Mouse (Mus musculus) lung, postnatal 0 days (tissue): ENCODE measurements around the gene P2ry2. TPM values are rescaled to one million over a fixed set of nuclear protein-coding genes. Genes with fewer than 3 reads are reported as not detected.
A peak's percentile ranks its signal among the peaks of the same experiment; 100 is the strongest.

Experiments
- ATAC-seq: fragments of 200-750 bp; cut with Nextera tagmentation; 2 replicates; pipeline ENCODE4 v1.8.0; 2017; ENCODE audit warnings: moderate library complexity
- DNase-seq: peaks from one replicate; pipeline ENCODE4 v3.0.0-alpha.2; 2016; ENCODE audit warnings: low spot score
- H3K27ac ChIP-seq: fragments of 300-500 bp; sonication (generic); 2 replicates; pipeline ENCODE4 v1.5.1; 2014; ENCODE audit warnings: antibody characterized with exemption, mild to moderate bottlenecking, low read length, mixed read lengths
- H3K27me3 ChIP-seq: fragments of 300-500 bp; sonication (generic); replicated peaks from 2 replicates; pipeline ENCODE4 v1.6.1; 2014; ENCODE audit warnings: low read length, mixed read lengths; ENCODE audit not compliant: insufficient read depth
- H3K36me3 ChIP-seq: fragments of 300-500 bp; sonication (generic); 2 replicates; pipeline ENCODE4 v1.6.1; 2014; ENCODE audit warnings: low read length, mixed read lengths; ENCODE audit not compliant: insufficient read depth
- H3K4me1 ChIP-seq: fragments of 300-500 bp; sonication (generic); 2 replicates; pipeline ENCODE4 v1.6.1; 2014; ENCODE audit warnings: antibody characterized with exemption, low read depth, low read length, mixed read lengths; ENCODE audit not compliant: insufficient read depth
- H3K4me2 ChIP-seq: fragments of 300-500 bp; sonication (generic); replicated peaks from 2 replicates; pipeline ENCODE4 v1.6.1; 2014; ENCODE audit warnings: low read depth, mild to moderate bottlenecking, low read length, moderate library complexity, mixed read lengths
- H3K4me3 ChIP-seq: fragments of 300-500 bp; sonication (generic); 2 replicates; pipeline ENCODE4 v1.5.1; 2014; ENCODE audit warnings: low read depth, low read length
- H3K9ac ChIP-seq: fragments of 300-500 bp; sonication (generic); replicated peaks from 2 replicates; pipeline ENCODE4 v1.6.1; 2014; ENCODE audit warnings: low read depth, mild to moderate bottlenecking
- H3K9me3 ChIP-seq: fragments of 300-500 bp; sonication (generic); 2 replicates; pipeline ENCODE4 v1.6.1; 2016; ENCODE audit warnings: low read length, mixed read lengths
- CTCF ChIP-seq: IDR thresholded peaks from 2 replicates; pipeline ENCODE4 v1.5.1; 2016; ENCODE audit warnings: antibody characterized with exemption, mild to moderate bottlenecking
- EP300 ChIP-seq: IDR thresholded peaks from 2 replicates; pipeline ENCODE4 v1.6.1; 2016; ENCODE audit warnings: antibody characterized with exemption, mild to moderate bottlenecking, control low read depth
- WGBS: fragments of 180-500 bp; shearing (Covaris S2); extraction: QIAGEN DNeasy Blood & Tissue Kit; methylation state at CpG from one replicate; pipeline ENCODE4 v1.1.7; 2014; 5-methylcytosine and 5-hydroxymethylcytosine counted together
- polyA plus RNA-seq: library from polyadenylated mRNA; unstranded; fragments of >200 nt; fragmentation: Nextera tagmentation; extraction: Ambion mirVana; gene quantifications from 2 replicates; pipeline ENCODE4 v1.2.1, GENCODE M21; 2015

The P2ry2 gene
- polyA plus RNA-seq, 1 experiment from 2014 or later: 11.6 TPM

DNA sequence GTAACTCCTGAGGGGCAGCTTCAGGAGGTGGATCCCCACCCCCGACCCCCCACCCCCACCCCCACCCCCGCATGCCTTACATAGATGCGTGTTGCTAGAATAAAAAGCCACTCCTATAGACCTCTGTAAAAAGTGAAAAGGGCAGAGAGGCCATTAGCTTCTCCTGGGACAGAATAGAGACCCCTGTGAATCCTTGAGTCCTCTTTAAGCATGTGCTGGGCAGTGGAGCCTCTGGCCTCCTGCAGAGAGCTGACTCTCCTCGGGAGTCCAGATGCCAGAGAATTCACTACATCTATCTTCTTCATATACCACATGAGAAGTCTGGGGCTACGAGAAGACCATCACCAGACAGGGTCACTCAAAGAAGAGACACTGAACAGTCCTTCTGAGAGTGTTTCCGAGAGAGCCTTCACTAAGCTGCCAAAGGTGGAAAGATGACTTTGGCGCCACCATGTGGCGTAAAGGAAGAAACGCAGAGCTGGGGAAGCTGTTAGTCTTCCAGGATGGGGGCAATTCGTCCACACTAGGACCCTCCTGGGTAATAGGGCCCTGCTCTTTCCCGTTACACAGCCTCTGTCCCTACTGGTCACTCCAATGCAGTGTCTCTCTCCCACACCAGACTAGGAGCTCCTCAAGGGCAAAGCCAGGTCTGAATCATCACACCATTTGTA lies 39.0 kb upstream of the P2ry2 start:
- H3K9me3 ChIP-seq: no peaks in the 10 kb centered on the region
- 0 out of 2 replicates have a peak overlapping the region, but pooled peaks have one; percentile 9 for H3K4me2 ChIP-seq
- WGBS: 11% methylated on average over 11 of the region's 11 CpGs
- no peaks in the 10 kb centered on the region for H3K36me3 ChIP-seq
- no peak overlapping the region for H3K4me3 ChIP-seq
- no peak overlapping the region for H3K9ac ChIP-seq
- peak; percentile 90 for DNase-seq
- peak; percentile 71 for ATAC-seq
- no peaks in the 10 kb centered on the region for H3K4me1 ChIP-seq
- H3K27ac ChIP-seq: peak overlapping the region; percentile 83
- H3K27me3 ChIP-seq: no peaks in the 10 kb centered on the region
- TF ChIP-seq EP300 (no peak), CTCF (peak; percentile 96)

DNA sequence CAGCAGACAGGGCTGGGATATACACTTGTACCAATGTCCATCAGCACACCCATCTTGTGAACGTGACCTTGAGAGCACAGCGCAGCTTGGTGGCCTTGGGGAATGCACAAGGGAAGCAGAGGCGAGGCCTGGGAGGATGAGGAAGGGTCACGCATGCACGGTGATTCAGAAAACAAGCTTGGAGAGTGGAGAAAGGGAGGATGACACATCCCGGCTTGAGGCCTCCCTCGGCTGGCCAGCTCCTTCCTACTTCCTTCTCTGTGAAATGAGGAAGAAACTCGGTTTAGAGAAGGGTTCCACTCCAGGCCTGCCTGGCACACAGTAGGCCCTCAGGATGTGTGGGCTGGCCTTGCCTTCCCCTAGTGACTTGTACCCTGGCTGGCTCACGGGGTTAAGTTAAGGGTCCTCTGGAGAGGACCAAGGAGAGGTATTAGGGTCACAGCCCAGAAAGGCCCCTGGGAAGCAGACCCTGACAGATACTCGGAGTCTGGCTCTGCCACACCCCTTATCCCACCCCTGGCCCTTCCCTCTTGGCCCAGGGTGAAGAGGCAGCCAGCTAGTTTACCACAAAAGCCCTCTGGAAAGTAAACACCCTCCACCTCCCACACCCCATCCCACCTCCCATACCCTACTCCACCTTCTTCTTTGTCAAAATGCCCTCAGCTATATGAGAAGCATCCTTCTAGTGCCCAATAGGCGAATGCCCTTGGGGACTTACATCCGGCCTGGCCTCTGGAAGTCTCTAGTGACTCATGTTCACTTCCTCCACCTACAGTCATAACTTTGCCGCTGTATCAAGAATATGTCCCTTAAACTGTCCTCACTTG lies 38.3 kb upstream of the P2ry2 start:
- TF ChIP-seq CTCF: no peak
- TF ChIP-seq EP300: no peak
- Histone ChIP-seq H3K27me3 (no peaks in the 10 kb centered on the region), H3K4me1 (no peaks in the 10 kb centered on the region), H3K9ac (no peak overlapping the region), H3K36me3 (no peaks in the 10 kb centered on the region), H3K27ac (peak overlapping the region; percentile 83), H3K4me3 (no peak overlapping the region), H3K4me2 (0 out of 2 replicates have a peak overlapping the region, but pooled peaks have one; percentile 9), H3K9me3 (no peaks in the 10 kb centered on the region)
- 59% methylated on average over 13 of the region's 13 CpGs for WGBS
- DNase-seq (peak; percentile 72), ATAC-seq (peak; percentile 54)

DNA sequence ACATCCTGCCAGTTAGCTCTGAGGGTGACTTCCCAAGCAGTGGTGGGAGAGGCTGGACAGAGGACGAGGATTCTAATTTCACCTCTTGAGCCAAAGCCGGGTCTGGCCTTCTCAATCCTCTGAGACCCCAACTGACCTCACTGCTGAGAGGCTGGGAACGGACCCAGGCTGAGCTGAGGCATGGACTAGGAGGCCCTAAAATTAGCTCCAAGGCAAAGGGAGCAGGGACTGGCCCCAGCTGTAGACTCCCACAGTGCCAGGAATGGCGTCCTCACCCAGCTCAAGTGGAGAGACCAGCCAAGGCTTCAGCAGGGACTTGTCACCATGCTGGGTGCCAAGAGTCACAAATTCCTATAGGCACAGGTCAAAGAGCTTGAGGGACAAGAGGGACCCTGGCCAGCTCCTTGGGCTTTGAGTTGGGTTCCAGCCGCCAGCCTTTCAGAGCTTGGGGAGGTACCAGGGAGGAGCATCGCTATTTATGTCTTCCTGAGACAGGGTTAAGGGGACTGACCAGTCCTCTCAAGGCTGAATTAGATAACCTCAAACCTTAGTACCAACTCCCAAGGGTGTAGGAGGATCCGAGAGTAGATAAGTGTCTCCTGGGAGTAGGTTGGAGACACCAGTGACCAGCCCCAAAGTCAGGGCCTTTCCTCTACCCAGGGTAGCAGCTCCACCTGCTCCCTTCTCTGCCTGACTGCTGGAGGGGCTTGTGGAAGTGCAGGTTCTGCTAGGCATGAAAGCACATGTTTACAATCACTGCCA lies 36.8 kb upstream of the P2ry2 start:
- Histone ChIP-seq H3K9ac (no peak overlapping the region), H3K27me3 (no peaks in the 10 kb centered on the region), H3K4me2 (no peak overlapping the region), H3K9me3 (no peaks in the 10 kb centered on the region), H3K36me3 (no peaks in the 10 kb centered on the region), H3K4me3 (no peak overlapping the region), H3K4me1 (no peaks in the 10 kb centered on the region), H3K27ac (0 out of 2 replicates have a peak overlapping the region, but pooled peaks have one; percentile 32)
- TF ChIP-seq EP300: no peak
- DNase-seq: peak; percentile 76
- 59% methylated on average over 7 of the region's 7 CpGs for WGBS
- ATAC-seq: peak; percentile 76

DNA sequence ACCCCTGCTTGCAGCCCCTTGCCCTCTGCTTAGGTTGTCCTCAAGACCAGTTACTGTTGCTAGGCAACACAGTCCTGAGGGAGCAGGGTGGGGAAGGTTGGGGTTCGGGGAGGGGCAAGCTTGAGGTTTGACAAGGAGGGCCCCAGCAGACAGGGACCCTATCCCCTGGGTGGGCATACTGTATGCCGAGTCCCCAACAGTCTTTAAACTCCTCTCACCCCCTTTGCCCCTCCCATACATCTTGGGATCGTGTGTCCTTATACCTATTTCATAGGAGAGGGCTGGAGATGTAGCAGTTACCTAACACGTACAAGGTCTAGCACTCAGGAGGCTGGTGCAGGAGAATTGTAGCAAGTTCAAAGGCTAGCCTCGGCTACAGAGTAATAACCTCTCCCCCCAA lies 35.6 kb upstream of the P2ry2 start:
- DNase-seq (no peak), ATAC-seq (no peak)
- 59% methylated on average over 5 of the region's 5 CpGs for WGBS
- H3K4me1 ChIP-seq: no peaks in the 10 kb centered on the region
- no peaks in the 10 kb centered on the region for H3K27me3 ChIP-seq
- no peaks in the 10 kb centered on the region for H3K36me3 ChIP-seq
- H3K27ac ChIP-seq: no peak overlapping the region
- TF ChIP-seq CTCF (no peak), EP300 (no peak)
- H3K9ac ChIP-seq: no peak overlapping the region
- H3K4me2 ChIP-seq: no peak overlapping the region
- H3K9me3 ChIP-seq: no peaks in the 10 kb centered on the region
- H3K4me3 ChIP-seq: no peak overlapping the region

DNA sequence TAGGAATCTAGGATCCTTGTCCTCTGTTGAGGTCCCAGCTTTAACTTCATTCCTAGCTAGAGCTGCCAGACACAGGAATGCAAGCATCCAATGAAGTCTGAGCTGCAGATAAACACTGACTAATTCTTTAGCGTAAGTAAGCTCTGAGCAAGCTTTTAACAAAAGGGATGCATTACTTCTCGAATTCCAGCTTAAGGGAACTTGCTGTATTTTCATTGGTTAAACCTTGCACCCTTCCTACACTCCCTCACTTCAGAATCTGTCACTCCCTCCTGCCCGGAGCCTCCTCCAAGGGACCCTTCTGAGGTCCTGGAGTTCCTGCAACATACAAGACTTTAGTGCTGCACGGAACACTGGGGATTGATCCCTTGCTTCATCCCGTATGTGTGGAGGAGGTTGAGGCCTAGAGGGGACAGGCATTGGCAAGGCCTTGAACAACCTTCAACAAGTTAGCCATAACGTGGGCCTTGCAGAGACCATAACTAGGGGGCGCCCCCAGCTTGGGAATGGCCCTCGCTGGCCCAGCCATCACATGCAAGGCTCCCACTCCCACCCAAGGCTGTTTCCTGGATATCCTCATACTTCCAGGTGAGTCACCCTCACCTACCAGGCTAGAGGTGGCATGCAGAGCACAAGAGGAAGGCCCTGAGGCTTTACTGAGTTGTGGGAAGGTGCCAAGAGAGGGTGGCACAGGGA lies 31.3 kb upstream of the P2ry2 start:
- no peak overlapping the region for H3K27ac ChIP-seq
- ATAC-seq: no peak
- no peak for DNase-seq

More for the DNA sequence above, 31.3 kb upstream of the P2ry2 start:
- Histone ChIP-seq H3K4me3 (no peak overlapping the region), H3K36me3 (no peaks in the 10 kb centered on the region), H3K4me1 (peaks cover 13% of the 10 kb centered on the region; the same call in 1 of the 2 replicates), H3K9me3 (no peaks in the 10 kb centered on the region), H3K9ac (no peak overlapping the region), H3K27me3 (no peaks in the 10 kb centered on the region), H3K4me2 (no peak overlapping the region)
- TF ChIP-seq CTCF: 0 out of 2 replicates have a peak, but pooled peaks have one; percentile 20
- no peak for TF ChIP-seq EP300
- 64% methylated on average over 8 of the region's 8 CpGs for WGBS
